Mouse (Mus musculus): ENCODE measurements around the gene Kcnk1.

Gene Kcnk1

DNA sequence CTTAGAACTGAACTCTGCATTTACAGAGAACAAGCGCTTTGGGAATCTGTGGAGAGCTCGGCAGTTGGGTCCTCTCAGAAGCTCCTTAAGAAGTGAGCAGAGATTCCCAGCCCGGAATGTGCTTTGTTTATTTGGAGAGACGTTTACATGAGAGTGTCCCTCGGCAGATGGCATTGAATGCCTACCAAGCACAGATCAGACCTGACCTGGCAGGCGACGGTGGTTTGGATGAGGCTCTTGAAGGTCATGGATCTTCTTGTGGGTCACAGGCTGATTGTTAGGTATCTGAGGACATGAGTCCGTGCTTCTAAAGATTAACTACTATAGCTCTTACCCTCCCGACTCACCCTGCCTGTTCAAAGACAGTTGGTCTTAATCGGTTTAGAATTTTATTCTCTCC lies 67.9 kb downstream of the Kcnk1 start:
- DNase-seq = no peak

DNA sequence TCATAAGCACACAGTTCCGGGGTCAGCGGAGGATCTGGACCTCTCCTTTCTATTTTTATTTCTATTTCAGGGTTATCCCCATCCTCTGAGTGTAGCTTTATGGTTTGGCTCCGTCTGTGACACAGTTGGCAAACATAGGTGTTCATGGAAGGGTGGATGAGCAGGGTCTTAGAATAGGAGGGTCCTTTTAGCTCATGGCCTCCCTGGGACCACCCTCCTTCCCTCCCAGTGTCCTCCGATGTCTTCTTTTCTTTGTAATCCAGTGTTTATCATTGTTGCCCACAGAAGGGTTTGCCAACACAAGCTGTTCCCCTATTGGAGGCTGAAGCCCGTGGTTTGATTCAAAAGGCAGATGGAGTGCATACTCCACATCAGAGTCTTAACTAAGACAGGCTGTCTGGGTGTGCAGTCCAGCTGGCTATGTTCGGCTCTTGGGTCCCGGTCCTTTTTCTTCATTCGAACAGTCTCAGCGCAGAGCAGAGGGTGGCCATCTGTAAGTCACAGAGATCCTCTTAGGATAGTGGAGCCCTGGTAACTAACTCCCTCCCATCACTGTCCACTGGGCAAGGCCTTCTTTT lies 69.0 kb downstream of the Kcnk1 start:
- no peak for DNase-seq

DNA sequence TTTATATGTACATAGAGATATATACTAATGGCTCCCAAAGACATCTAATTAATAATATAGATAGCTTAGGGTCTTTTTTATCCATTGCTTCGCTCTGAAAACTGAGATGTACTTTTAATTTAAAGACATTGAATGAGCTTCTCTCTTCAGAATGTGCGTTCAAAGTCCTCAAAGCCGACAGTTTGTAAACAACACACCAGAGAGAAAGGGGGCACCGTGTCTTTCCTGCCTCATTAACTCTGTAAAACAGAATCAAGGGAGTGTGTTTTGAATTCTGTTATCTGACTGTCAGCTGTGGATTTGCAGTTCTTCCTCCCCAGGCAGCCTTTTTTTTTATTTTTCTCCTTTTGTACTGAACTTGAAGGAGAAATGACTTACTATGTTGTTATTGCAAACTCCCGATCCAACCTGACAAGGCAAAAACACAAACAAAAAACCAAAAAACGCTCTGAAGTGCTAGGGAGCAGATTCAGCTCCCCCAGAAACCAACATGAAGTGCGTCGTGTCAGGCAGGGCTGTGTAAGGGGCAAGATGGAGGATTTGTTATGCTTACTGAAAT lies 69.7 kb downstream of the Kcnk1 start:
- no peak for DNase-seq

DNA sequence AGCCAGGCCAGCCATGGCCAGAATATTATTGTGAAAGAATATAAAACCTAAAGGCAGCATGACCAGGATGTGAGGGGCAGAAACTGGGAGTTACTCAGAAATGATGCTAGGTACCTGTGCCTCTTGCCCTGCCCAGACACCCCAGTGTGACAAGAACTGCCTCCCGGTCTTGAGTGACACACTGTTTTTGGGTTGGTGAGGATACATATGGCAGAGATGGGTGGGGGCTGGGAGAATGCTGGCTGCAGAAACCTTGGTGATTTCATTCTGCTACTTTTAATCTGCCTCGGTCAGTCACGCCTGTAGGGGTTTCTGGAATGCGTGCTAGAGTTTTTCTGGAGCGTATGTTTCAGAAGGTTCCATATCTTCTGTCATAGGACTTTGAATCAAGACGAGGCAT lies 72.3 kb downstream of the Kcnk1 start:
- DNase-seq = no peak

DNA sequence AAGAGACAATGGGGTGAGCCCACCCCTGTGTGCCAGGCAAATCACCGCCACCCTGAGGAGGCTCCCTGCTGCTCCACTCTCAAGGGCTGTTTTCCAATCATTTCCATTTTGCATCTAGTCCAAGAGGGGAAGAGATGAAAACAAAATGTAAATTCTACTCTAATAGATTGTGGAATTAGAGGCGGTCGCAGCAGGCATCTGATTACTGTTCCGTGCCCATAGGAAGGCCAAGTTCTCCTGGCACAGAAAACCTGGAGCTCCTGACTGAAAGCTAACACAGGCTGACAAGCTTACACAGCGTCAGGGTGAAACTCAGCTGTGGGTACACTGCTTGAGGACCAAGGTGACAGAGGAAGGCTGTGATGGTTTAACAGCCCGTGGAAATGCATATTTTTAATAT lies 73.2 kb downstream of the Kcnk1 start:
- DNase-seq = no peak

DNA sequence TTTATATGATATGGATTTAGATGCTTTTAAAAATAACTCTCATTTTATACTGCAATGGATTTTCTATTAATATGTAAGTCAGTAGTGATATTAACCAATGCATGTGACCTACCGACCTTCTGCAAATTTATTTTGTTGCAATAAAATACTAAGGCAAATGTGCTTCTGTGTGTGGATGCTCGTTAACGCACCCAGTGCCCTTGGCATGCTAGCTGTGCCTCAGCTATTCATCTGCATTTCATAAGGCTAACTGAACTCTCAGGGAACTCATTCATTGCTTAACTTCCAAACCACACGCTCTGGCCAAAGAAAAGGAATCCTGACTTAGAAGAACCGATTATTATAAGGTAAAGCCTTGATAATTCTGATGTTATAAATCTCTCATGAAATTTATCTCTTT lies 77.7 kb downstream of the Kcnk1 start:
- no peak for DNase-seq

DNA sequence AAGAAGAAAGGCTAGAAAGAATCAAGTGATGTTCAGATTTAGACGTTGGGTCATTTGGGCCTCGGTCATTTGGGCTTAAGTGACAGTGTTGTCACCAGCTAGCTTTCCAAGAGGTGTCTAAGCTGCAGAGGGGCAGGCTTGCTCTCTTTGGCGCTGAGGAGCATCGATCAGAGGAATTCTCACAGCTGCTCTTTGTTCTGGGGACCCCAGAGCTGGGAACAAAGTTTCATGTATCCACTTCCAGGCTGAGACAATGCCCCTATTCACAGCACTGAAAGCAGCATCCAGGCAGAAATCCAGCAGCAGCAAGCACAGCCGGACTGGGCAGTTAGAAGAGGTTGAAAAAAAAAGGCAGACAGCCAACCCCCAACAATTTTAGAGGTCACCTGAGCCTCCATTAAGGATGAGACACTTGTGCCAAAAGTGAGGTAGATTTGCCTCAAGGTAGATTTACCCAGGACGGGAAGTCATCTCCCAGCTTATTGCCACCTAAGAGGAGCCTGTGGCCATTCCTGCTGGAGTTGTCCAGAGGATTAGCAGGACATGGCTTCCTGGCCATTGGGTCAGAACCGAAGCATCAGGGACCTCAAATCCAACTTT lies 78.3 kb downstream of the Kcnk1 start:
- no peak for DNase-seq

DNA sequence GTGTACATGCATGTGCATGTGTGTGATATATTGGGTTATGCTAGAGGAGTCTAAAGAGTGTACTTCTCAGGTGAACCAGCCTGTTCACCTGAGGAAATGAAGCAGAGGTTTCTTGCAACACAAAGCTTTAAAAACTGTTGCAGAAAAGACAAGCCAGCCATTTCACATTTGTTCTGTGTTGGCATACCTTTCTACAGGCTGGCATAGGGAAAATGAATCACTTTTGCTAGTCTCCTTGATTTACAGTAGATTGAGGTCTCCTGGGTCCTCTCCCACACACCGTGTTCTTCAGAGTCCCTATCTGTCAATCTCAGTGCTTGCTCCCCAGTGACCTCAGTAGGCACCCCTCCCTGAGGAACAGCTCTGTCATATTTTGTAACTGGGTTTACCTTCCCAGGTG lies 79.1 kb downstream of the Kcnk1 start:
- no peak for DNase-seq

DNA sequence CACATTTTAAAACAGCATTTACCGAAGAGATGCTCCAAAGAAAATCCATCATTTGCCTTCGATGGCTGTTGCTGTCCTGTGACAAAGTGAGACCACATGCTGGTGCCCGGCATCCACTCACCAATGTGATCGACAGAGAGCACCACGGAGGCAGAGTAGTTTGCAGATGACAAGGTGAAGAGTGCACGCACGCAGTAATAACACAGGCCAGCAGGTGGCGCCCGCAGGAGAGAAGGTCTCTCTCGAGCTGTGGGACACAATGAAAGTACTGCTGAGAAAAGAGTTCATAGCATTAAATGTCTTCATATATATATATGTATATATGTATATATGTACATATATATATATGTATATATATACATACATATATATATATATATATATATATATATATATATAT lies 80.4 kb downstream of the Kcnk1 start:
- peak; percentile 66 for DNase-seq
